Mouse (Mus musculus) brain, embryonic 14.5 days (tissue): ENCODE data around the gene Magi2. TPM values are rescaled to one million over a fixed set of nuclear protein-coding genes. Genes with fewer than 3 reads are reported as not detected.

Source experiments
- DNase-seq: peaks from one replicate; pipeline ENCODE4 v3.0.0-alpha.2; 2011; ENCODE audit warnings: low read depth
- CTCF ChIP-seq: fragments of 200-500 bp; IDR thresholded peaks from 2 replicates; pipeline ENCODE4 v1.5.1; 2012; ENCODE audit warnings: inconsistent platforms, mild to moderate bottlenecking, moderate library complexity, borderline replicate concordance; ENCODE audit not compliant: insufficient read depth, insufficient read length; ENCODE audit errors: extremely low read depth
- POLR2A ChIP-seq: fragments of 200-500 bp; IDR thresholded peaks from 2 replicates; pipeline ENCODE4 v1.6.1; 2012; ENCODE audit warnings: mild to moderate bottlenecking, inconsistent platforms, borderline replicate concordance; ENCODE audit not compliant: poor library complexity, insufficient read depth, insufficient read length, severe bottlenecking; ENCODE audit errors: extremely low read depth
- polyA plus RNA-seq: library from polyadenylated mRNA; depleted of rRNA; stranded (reverse); fragments of >200 nt; gene quantifications from 2 replicates; pipeline ENCODE4 v1.2.3, GENCODE M21; 2012; rRNA removed

Gene Magi2
- 22.0 and 36.9 TPM in 2 replicates for polyA plus RNA-seq

- no peak; the same call in 1 of the 2 replicates for TF ChIP-seq POLR2A
- no peak for TF ChIP-seq CTCF
- DNase-seq = no peak
Measured at GRCm38 (mm10) chr5:19226866-19227243, at the start of gene Magi2. TSS of gene Magi2 (plus strand) at chr5:19227036.

DNA sequence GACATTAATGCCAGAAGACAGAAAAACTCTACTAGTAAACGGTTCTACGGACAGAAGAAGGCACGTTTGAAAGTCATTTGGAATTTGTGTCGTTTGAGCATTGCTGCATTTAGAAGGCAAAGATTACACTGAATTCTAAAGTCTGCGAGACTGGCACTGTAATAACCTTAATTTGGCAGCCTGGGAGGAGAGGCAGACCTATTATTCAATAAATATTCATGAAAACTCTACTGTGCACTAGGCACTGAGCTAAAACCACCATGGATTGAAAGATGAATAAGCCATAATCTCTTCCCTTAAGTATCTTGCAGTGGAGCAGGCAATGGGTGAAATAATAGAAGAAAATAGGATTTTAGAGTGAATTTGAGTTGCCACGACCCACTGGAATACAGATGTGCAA lies 48.2 kb upstream of the Magi2 start:
- TF ChIP-seq POLR2A (no peak), CTCF (no peak)
- peak; percentile 65 for DNase-seq

DNA sequence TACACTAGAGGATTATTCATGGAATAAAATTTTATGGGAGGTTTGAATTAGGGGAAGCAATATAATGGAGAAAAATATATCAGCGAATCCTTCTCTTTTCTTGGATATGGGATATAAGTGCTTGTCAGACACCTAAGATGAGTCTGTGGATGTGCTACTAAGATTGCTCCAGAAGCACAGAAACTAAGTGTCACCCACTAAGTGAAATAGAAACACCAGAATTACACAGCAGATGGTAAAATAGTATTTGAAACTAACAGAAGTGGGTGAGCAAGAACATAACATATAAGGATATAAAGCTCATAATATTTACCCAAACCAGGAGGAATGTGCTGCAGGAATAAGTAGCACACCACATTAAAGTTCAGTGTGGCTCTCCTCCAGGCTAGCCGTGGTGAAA lies 40.7 kb upstream of the Magi2 start:
- no peak for TF ChIP-seq CTCF
- no peak for TF ChIP-seq POLR2A
- DNase-seq = peak; percentile 7

- no peak for DNase-seq
- no peak for TF ChIP-seq POLR2A
- TF ChIP-seq CTCF = no peak
Measured at GRCm38 (mm10) chr5:19211665-19212064, 15.2 kb upstream of the Magi2 start.

GRCm38 (mm10) chr5:19226144-19226865 lies 531 bp upstream of the Magi2 start:
- peak; percentile 97 for DNase-seq
- TF ChIP-seq POLR2A (peak; percentile 30; the same call in 1 of the 2 replicates), CTCF (no peak)

- peak; percentile 41 for DNase-seq
- no peak for TF ChIP-seq CTCF
- TF ChIP-seq POLR2A = no peak
Measured at GRCm38 (mm10) chr5:19227281-19227680, 445 bp downstream of the Magi2 start.

- TF ChIP-seq POLR2A (no peak), CTCF (no peak)
- DNase-seq = peak; percentile 69
Measured at GRCm38 (mm10) chr5:19227791-19228331, 1.0 kb downstream of the Magi2 start.

DNA sequence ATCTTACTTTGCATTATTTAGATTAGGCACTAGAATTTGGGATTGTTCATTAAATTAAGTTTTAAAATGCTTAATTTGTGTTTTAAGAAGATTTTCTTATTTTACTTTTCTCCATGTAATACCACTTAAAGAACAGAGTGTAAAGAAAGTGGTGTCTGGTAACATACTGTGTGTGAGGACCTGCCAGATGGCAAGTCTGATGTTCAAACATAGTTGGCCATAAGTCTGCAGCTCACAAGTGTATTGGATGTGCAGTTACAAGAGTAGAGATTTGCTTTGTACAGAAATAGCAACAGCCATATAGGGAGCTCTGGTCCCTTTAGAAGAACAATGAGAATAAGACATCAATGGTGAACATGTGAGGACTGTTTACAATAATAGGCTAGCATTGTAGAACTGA lies 15.0 kb downstream of the Magi2 start:
- peak; percentile 43 for DNase-seq
- TF ChIP-seq POLR2A = no peak
- no peak for TF ChIP-seq CTCF

DNA sequence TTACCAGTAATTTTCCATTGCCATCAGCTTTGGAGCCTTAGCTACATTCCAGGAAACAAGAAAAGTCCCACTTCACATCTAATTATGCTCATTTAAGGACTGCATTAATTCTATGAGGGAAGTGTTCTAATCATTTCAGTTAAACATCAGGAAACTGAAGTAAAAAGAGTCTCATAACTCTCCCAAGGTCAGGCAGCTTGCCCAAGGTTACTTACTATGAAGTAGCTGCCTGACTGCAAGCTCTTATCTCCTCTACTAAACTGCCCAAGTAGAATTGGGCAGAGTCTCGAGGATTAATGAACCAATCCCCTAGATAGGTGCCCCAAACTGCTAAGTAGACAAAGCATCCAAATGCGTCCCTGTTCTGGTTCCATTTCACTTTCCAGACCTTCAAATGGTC lies 19.6 kb downstream of the Magi2 start:
- TF ChIP-seq CTCF (no peak), POLR2A (no peak)
- no peak for DNase-seq

DNA sequence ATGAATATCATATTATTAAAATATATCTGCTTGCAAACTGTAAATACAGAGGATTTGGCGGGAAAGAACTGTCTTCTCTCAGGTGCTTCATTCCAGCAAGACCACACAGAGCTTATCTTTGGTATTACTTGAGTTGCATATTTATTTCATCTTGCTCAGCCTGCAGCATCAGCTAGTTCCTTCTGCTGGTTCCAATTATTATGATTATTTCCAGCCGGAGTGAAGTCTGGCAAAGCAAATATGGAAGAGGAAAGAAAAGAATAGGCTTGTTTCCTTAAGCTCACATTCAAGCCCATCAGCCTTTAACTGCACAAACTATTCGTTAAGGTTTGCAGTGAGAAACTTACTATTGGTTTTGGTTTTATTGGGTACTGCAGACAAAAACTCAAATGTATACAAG lies 20.4 kb downstream of the Magi2 start:
- DNase-seq = no peak
- no peak for TF ChIP-seq POLR2A
- no peak for TF ChIP-seq CTCF

DNA sequence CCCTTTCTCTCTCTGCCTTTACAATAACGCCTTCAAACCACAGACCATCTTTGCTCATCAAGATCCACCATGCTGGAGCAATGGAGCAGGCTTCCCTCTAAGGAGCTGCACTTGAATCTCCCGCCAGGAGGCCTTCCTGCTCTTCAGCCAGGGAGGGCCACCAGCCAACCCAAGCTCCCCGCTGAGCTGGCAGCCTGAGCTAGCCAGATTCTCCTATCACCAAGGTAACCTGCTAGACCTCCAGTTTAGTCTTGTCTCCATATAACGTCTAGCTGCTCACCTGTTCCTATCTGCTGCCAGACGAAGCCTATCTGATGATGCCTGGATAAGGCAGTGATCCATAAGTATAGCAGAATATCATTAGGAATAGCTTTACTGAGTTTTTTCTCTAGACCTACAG lies 36.0 kb downstream of the Magi2 start:
- DNase-seq = no peak
- TF ChIP-seq POLR2A = no peak
- no peak for TF ChIP-seq CTCF

GRCm38 (mm10) chr5:19264627-19265026 lies 37.8 kb downstream of the Magi2 start:
- TF ChIP-seq POLR2A = no peak
- TF ChIP-seq CTCF = peak; percentile 48; the same call in 1 of the 2 replicates
- DNase-seq = peak; percentile 18
